Mouse (Mus musculus) MEL (cell line): ENCODE measurements at regions not wholly inside any gene's neighbourhood (a gene's known extent, or its start where the extent isn't known, plus 50 kb on each side); places are given as distances from the start of the nearest gene placed in this dataset.

Experiments
- DNase-seq: peaks from one replicate; pipeline ENCODE4 v3.0.0; 2011; ENCODE audit warnings: low read depth, low spot score
- H3K27ac ChIP-seq: 2 replicates; pipeline ENCODE4 v1.5.1; 2012; ENCODE audit warnings: low read depth, mild to moderate bottlenecking, control low read depth, low read length, moderate library complexity; ENCODE audit not compliant: control insufficient read depth
- H3K27me3 ChIP-seq, 2 experiments: fragments of 150-350 bp in 1 of 2; sonication (generic) in 1 of 2; 2 replicates each; pipeline ENCODE4 v1.6.1; 2012; ENCODE audit warnings: low read length in 2 of 2, mild to moderate bottlenecking in 2 of 2, improper control_type of control experiment in 1 of 2, moderate library complexity in 1 of 2; ENCODE audit not compliant: insufficient read depth in 2 of 2, control insufficient read depth in 1 of 2
- H3K36me3 ChIP-seq, 2 experiments: 2 replicates each; pipeline ENCODE4 v1.6.1; 2012 to 2014; ENCODE audit warnings: low read length in 2 of 2, improper control_type of control experiment in 1 of 2, inconsistent platforms in 1 of 2, mild to moderate bottlenecking in 1 of 2; ENCODE audit not compliant: insufficient read depth in 2 of 2, control insufficient read depth in 1 of 2
- H3K4me1 ChIP-seq, 2 experiments: fragments of 150-350 bp in 1 of 2; sonication (generic) in 1 of 2; 2 replicates each; pipeline ENCODE4 v1.6.1; 2012; ENCODE audit warnings: low read length in 2 of 2, improper control_type of control experiment in 1 of 2, mild to moderate bottlenecking in 1 of 2; ENCODE audit not compliant: insufficient read depth in 2 of 2, control insufficient read depth in 1 of 2
- H3K4me3 ChIP-seq, 2 experiments: fragments of 150-350 bp in 1 of 2; sonication (generic) in 1 of 2; 2 replicates each; pipeline ENCODE4 v1.5.1; 2012; ENCODE audit warnings: low read depth in 2 of 2, low read length in 2 of 2, mild to moderate bottlenecking in 2 of 2, moderate library complexity in 2 of 2, control low read depth in 1 of 2, improper control_type of control experiment in 1 of 2; ENCODE audit not compliant: control insufficient read depth in 1 of 2, insufficient read depth in 1 of 2
- H3K79me2 ChIP-seq: 2 replicates; pipeline ENCODE4 v1.6.1; 2012; ENCODE audit warnings: mild to moderate bottlenecking, low read length, moderate library complexity; ENCODE audit not compliant: control insufficient read depth, poor library complexity, insufficient read depth
- H3K9ac ChIP-seq: 2 replicates; pipeline ENCODE4 v1.6.1; 2012; ENCODE audit warnings: low read depth, mild to moderate bottlenecking, control low read depth, low read length, moderate library complexity; ENCODE audit not compliant: control insufficient read depth, poor library complexity, severe bottlenecking
- H3K9me3 ChIP-seq: fragments of 150-350 bp; sonication (generic); replicated peaks from 2 replicates; pipeline ENCODE4 v1.6.1; 2012; ENCODE audit warnings: mild to moderate bottlenecking, low read length, improper control_type of control experiment, moderate library complexity; ENCODE audit not compliant: insufficient read depth
- CHD2 ChIP-seq: IDR thresholded peaks from 2 replicates; pipeline ENCODE4 v1.6.1; 2011; ENCODE audit warnings: low read length, improper control_type of control experiment
- CTCF ChIP-seq, 3 experiments: IDR thresholded peaks in 2 of 3; conservative IDR thresholded peaks in 1 of 3; 2 replicates each; pipeline ENCODE4 v1.5.1; 2011 to 2012; ENCODE audit warnings: low read length in 3 of 3, low read depth in 2 of 3, mild to moderate bottlenecking in 2 of 3, improper control_type of control experiment in 1 of 3, inconsistent platforms in 1 of 3, mixed read lengths in 1 of 3, moderate library complexity in 1 of 3; ENCODE audit not compliant: control insufficient read depth in 1 of 3, insufficient read depth in 1 of 3, poor library complexity in 1 of 3, severe bottlenecking in 1 of 3
- E2F4 ChIP-seq: IDR thresholded peaks from 2 replicates; pipeline ENCODE4 v1.6.1; 2011; ENCODE audit warnings: low read depth, low read length, improper control_type of control experiment, borderline replicate concordance
- ELF1 ChIP-seq: IDR thresholded peaks from 2 replicates; pipeline ENCODE4 v1.6.1; 2014; ENCODE audit warnings: low read depth, mild to moderate bottlenecking, inconsistent platforms, low read length, improper control_type of control experiment, moderate library complexity
- ETS1 ChIP-seq: IDR thresholded peaks from 2 replicates; pipeline ENCODE4 v1.6.1; 2012; ENCODE audit warnings: low read depth, mild to moderate bottlenecking, inconsistent platforms, low read length, improper control_type of control experiment, moderate library complexity
- GABPA ChIP-seq: IDR thresholded peaks from 2 replicates; pipeline ENCODE4 v1.6.1; 2012; ENCODE audit warnings: low read depth, mild to moderate bottlenecking, inconsistent platforms, low read length, improper control_type of control experiment, moderate library complexity
- GATA1 ChIP-seq: IDR thresholded peaks from 2 replicates; pipeline ENCODE4 v1.6.1; 2011; ENCODE audit warnings: low read depth, low read length, improper control_type of control experiment
- JUND ChIP-seq: IDR thresholded peaks from 2 replicates; pipeline ENCODE4 v1.6.1; 2011; ENCODE audit warnings: low read depth, mild to moderate bottlenecking, improper control_type of control experiment, low read length
- KAT2A ChIP-seq: conservative IDR thresholded peaks from 2 replicates; pipeline ENCODE4 v1.6.1; 2012; ENCODE audit warnings: low read depth, low read length, improper control_type of control experiment, inconsistent platforms
- MAZ ChIP-seq: IDR thresholded peaks from 2 replicates; pipeline ENCODE4 v1.6.1; 2012; ENCODE audit warnings: low read depth, mild to moderate bottlenecking, inconsistent platforms, low read length, improper control_type of control experiment
- MEF2A ChIP-seq: IDR thresholded peaks from 2 replicates; pipeline ENCODE4 v1.6.1; 2014; ENCODE audit warnings: low read depth, mild to moderate bottlenecking, inconsistent platforms, low read length, improper control_type of control experiment; ENCODE audit not compliant: poor library complexity, insufficient replicate concordance, severe bottlenecking; ENCODE audit errors: extremely low read depth
- MXI1 ChIP-seq: IDR thresholded peaks from 2 replicates; pipeline ENCODE4 v1.6.1; 2011; ENCODE audit warnings: mild to moderate bottlenecking, low read depth, low read length, improper control_type of control experiment
- RAD21 ChIP-seq: IDR thresholded peaks from 2 replicates; pipeline ENCODE4 v1.6.1; 2011; ENCODE audit warnings: mild to moderate bottlenecking, low read depth, low read length, improper control_type of control experiment
- RCOR1 ChIP-seq: IDR thresholded peaks from 2 replicates; pipeline ENCODE4 v1.6.1; 2012; ENCODE audit warnings: low read depth, mild to moderate bottlenecking, inconsistent platforms, low read length, improper control_type of control experiment
- SMC3 ChIP-seq: IDR thresholded peaks from 2 replicates; pipeline ENCODE4 v1.6.1; 2011; ENCODE audit warnings: low read depth, low read length, improper control_type of control experiment
- UBTF ChIP-seq: IDR thresholded peaks from 2 replicates; pipeline ENCODE4 v1.6.1; 2012; ENCODE audit warnings: low read depth, mild to moderate bottlenecking, inconsistent platforms, low read length, improper control_type of control experiment, moderate library complexity, borderline replicate concordance; ENCODE audit not compliant: insufficient read depth
- USF2 ChIP-seq, 2 experiments: IDR thresholded peaks; 2 replicates each; pipeline ENCODE4 v1.6.1; 2011 to 2012; ENCODE audit warnings: improper control_type of control experiment in 2 of 2, low read length in 2 of 2, borderline replicate concordance in 1 of 2, inconsistent platforms in 1 of 2, low read depth in 1 of 2, mild to moderate bottlenecking in 1 of 2; ENCODE audit not compliant: insufficient read depth in 1 of 2
- ZC3H11A ChIP-seq: IDR thresholded peaks from 2 replicates; pipeline ENCODE4 v1.6.1; 2012; ENCODE audit warnings: low read depth, mild to moderate bottlenecking, inconsistent platforms, low read length, improper control_type of control experiment
- ZMIZ1 ChIP-seq: IDR thresholded peaks from 2 replicates; pipeline ENCODE4 v1.6.1; 2012; ENCODE audit warnings: low read depth, mild to moderate bottlenecking, inconsistent platforms, low read length, improper control_type of control experiment, moderate library complexity
- ZNF384 ChIP-seq: IDR thresholded peaks from 2 replicates; pipeline ENCODE4 v1.6.1; 2012; ENCODE audit warnings: low read depth, mild to moderate bottlenecking, inconsistent platforms, low read length, improper control_type of control experiment

GRCm38 (mm10) chr15:30050851-30051250 is 121.5 kb upstream of the Ctnnd2 start:
- no peaks in the 10 kb centered on the region for H3K36me3 ChIP-seq
- H3K27ac ChIP-seq: no peak overlapping the region
- no peaks in the 10 kb centered on the region for H3K9me3 ChIP-seq
- H3K9ac ChIP-seq: no peak overlapping the region
- no peaks in the 10 kb centered on the region for H3K27me3 ChIP-seq
- H3K4me3 ChIP-seq: no peak overlapping the region
- no peaks in the 10 kb centered on the region for H3K4me1 ChIP-seq
- H3K79me2 ChIP-seq: no peaks in the 10 kb centered on the region
- no peak for TF ChIP-seq MAZ
- TF ChIP-seq GABPA: no peak
- no peak for TF ChIP-seq ETS1
- TF ChIP-seq ZNF384: no peak
- no peak for TF ChIP-seq MXI1
- DNase-seq: no peak

- H3K79me2 ChIP-seq: no peaks in the 10 kb centered on the region
- H3K4me3 ChIP-seq: no peak overlapping the region
- H3K9ac ChIP-seq: no peak overlapping the region
- no peaks in the 10 kb centered on the region for H3K9me3 ChIP-seq
- no peaks in the 10 kb centered on the region for H3K27me3 ChIP-seq
- no peak for DNase-seq
- no peak overlapping the region for H3K27ac ChIP-seq
- no peak for TF ChIP-seq USF2 (IDR thresholded peaks at IDR 0.05; ENCODE audit: borderline replicate concordance in 1 of 2, insufficient read depth in 1 of 2, low read depth in 1 of 2, low read length in 2 of 2)
- no peak for TF ChIP-seq UBTF
- TF ChIP-seq CHD2: no peak
- TF ChIP-seq ZMIZ1: no peak
- TF ChIP-seq ELF1: no peak
- TF ChIP-seq CTCF (IDR thresholded peaks at IDR 0.05 in 2 of 3, conservative IDR thresholded peaks at IDR 0.05 in 1 of 3; ENCODE audit: control insufficient read depth in 1 of 3, insufficient read depth in 1 of 3, low read depth in 2 of 3, low read length in 3 of 3, poor library complexity in 1 of 3, severe bottlenecking in 1 of 3): no peak
- TF ChIP-seq ZC3H11A: no peak
- TF ChIP-seq E2F4: no peak
- TF ChIP-seq ZNF384: no peak
- TF ChIP-seq ETS1: no peak
- TF ChIP-seq MEF2A: no peak
- no peak for TF ChIP-seq RAD21
- no peak for TF ChIP-seq GATA1
- TF ChIP-seq RCOR1: no peak
- no peak for TF ChIP-seq SMC3
- TF ChIP-seq JUND: no peak
- no peak for TF ChIP-seq MXI1
- TF ChIP-seq KAT2A: no peak
- H3K4me1 ChIP-seq: no peaks in the 10 kb centered on the region
- H3K36me3 ChIP-seq: no peaks in the 10 kb centered on the region
Observed at GRCm38 (mm10) chr15:30059808-30060207, 112.6 kb upstream of the Ctnnd2 start.
